Mouse (Mus musculus) neural tube, embryonic 11.5 days (tissue): ENCODE data around the gene Gprin3. TPM values are rescaled to one million over a fixed set of nuclear protein-coding genes. Genes with fewer than 3 reads are reported as not detected.

Experiments used
- ATAC-seq: fragments of 200-750 bp; cut with Nextera tagmentation; 2 replicates; pipeline ENCODE4 v1.8.0; 2017; ENCODE audit warnings: moderate number of reproducible peaks, mild to moderate bottlenecking, moderate TSS enrichment, moderate library complexity; ENCODE audit not compliant: insufficient read depth, low FRiP score, low TSS enrichment
- DNase-seq: peaks from one replicate; pipeline ENCODE4 v3.0.0-alpha.2; 2015; ENCODE audit warnings: low spot score
- H3K27ac ChIP-seq: fragments of 300-500 bp; sonication (generic); 2 replicates; pipeline ENCODE4 v1.5.1; 2014; ENCODE audit warnings: low read depth, mild to moderate bottlenecking, low read length
- H3K27me3 ChIP-seq: fragments of 300-500 bp; sonication (generic); 2 replicates; pipeline ENCODE4 v1.6.1; 2014; ENCODE audit warnings: mild to moderate bottlenecking, low read length, mixed read lengths; ENCODE audit not compliant: control insufficient read depth, insufficient read depth
- H3K36me3 ChIP-seq: fragments of 300-500 bp; sonication (generic); 2 replicates; pipeline ENCODE4 v1.6.1; 2014; ENCODE audit warnings: mild to moderate bottlenecking, low read length, moderate library complexity, mixed read lengths; ENCODE audit not compliant: control insufficient read depth, insufficient read depth
- H3K4me1 ChIP-seq: fragments of 300-500 bp; sonication (generic); 2 replicates; pipeline ENCODE4 v1.6.1; 2014; ENCODE audit warnings: low read length, mixed read lengths; ENCODE audit not compliant: control insufficient read depth, insufficient read depth
- H3K4me2 ChIP-seq: fragments of 300-500 bp; sonication (generic); 2 replicates; pipeline ENCODE4 v1.6.1; 2014; ENCODE audit warnings: low read depth, mild to moderate bottlenecking, moderate library complexity
- H3K4me3 ChIP-seq: fragments of 300-500 bp; sonication (generic); 2 replicates; pipeline ENCODE4 v1.5.1; 2014; ENCODE audit warnings: low read depth, low read length
- H3K9ac ChIP-seq: fragments of 300-500 bp; sonication (generic); 2 replicates; pipeline ENCODE4 v1.6.1; 2014; ENCODE audit warnings: mild to moderate bottlenecking, low read length
- H3K9me3 ChIP-seq: fragments of 300-500 bp; sonication (generic); 2 replicates; pipeline ENCODE4 v1.6.1; 2016; ENCODE audit warnings: low read length; ENCODE audit not compliant: control insufficient read depth
- WGBS: fragments of 180-500 bp; shearing (Covaris S2); extraction: QIAGEN DNeasy Blood & Tissue Kit; methylation state at CpG from one replicate; pipeline ENCODE4 v1.1.7; 2014; 5-methylcytosine and 5-hydroxymethylcytosine counted together
- polyA plus RNA-seq: library from polyadenylated mRNA; unstranded; fragments of >200 nt; fragmentation: Nextera tagmentation; extraction: Ambion mirVana; gene quantifications from 2 replicates; pipeline ENCODE4 v1.2.1, GENCODE M21; 2014

The Gprin3 gene
- polyA plus RNA-seq, 1 experiment from 2014 or later: 0.25 TPM

DNA sequence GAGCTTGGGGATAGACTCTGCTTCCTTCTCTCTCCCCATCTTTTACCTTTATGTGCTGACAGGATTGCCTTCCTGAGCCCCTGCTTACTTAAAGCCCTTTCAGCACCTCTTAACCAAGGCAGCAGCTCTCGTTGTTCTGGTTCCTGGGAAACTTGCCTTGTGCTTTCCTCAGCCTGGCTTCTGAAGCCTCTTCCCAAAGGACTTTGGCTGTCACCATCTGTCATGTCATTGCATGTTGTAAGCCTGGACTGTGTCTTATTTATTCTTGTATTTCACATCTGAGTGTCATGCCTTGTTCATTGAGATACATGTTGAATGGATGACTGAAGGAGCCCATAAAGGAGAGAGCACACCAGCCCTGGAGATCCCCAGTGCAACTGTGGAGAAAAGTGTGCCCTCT lies 2.3 kb downstream of the Gprin3 start:
- Histone ChIP-seq H3K4me2 (no peak overlapping the region), H3K27ac (no peak overlapping the region), H3K4me1 (no peaks in the 10 kb centered on the region), H3K27me3 (no peaks in the 10 kb centered on the region), H3K9ac (no peak overlapping the region), H3K4me3 (no peak overlapping the region), H3K36me3 (no peaks in the 10 kb centered on the region), H3K9me3 (no peaks in the 10 kb centered on the region)
- WGBS: 74% methylated on average over 1 of the region's 1 CpGs
- DNase-seq: no peak
- ATAC-seq: no peak

DNA sequence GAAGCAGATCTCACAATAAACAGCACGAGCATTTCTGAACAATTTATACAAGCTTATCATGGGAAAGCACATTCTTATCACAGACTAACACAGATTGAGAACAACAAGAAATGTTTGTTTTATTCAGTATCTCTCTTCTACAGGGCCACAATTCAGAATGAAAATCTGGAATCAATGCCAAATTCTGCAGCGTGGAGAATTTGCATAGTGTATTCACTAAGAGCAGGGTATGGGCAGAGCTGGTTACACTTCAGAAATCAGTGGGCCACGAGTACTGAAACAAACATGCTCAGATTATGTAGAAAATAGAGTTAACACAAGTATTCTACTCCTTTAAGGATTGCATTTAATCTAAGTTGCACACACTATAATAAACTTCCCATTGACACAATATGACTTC lies 6.8 kb downstream of the Gprin3 start:
- WGBS: 84% methylated on average over 3 of the region's 3 CpGs
- no peak for ATAC-seq
- H3K36me3 ChIP-seq: no peaks in the 10 kb centered on the region
- no peaks in the 10 kb centered on the region for H3K9me3 ChIP-seq
- H3K4me1 ChIP-seq: no peaks in the 10 kb centered on the region
- H3K4me3 ChIP-seq: no peak overlapping the region
- H3K4me2 ChIP-seq: no peak overlapping the region
- no peak overlapping the region for H3K27ac ChIP-seq
- no peak overlapping the region for H3K9ac ChIP-seq
- H3K27me3 ChIP-seq: no peaks in the 10 kb centered on the region
- DNase-seq: no peak

DNA sequence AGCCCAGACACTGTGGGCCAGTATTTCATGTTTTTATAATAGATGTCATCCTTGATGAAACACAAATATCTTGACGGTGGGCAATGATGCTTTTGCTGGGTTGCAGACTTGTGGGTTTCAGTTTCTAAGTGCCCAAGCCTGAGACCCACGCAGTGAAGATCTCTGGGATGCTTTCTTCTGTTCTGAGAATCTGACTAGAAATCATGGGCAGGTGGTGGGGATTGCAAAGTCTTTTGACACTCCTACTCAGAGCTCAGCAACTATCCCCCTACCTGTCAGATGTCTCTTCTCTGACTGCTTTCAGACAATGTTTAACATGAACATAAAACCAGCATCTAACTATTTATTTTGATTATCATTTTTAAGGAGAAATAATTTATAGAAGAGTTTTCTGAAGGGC lies 7.4 kb downstream of the Gprin3 start:
- no peak for DNase-seq
- H3K36me3 ChIP-seq: no peaks in the 10 kb centered on the region
- no peak overlapping the region for H3K4me3 ChIP-seq
- no peaks in the 10 kb centered on the region for H3K4me1 ChIP-seq
- WGBS: 81% methylated on average over 2 of the region's 2 CpGs
- H3K27ac ChIP-seq: no peak overlapping the region
- no peak for ATAC-seq
- no peak overlapping the region for H3K9ac ChIP-seq
- no peaks in the 10 kb centered on the region for H3K27me3 ChIP-seq
- no peak overlapping the region for H3K4me2 ChIP-seq
- H3K9me3 ChIP-seq: no peaks in the 10 kb centered on the region

DNA sequence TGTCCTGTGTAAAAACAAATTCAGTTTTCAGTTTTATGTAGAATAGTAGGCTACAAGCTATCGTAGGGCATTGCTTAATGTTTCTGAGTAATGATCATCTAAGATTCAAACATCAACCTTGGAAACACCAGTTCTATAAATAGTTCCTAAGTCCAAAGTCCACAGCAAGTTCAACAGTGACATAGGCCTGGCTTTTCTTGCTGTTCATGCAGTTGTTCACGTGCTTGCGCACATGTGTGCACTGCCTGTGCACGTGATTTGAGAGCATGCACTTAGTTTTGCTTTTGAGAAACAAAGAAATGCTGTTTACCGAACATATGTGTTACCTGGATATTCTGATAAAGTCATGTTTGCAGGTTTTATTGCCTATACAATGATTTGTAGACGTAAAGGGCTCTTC lies 11.3 kb downstream of the Gprin3 start:
- no peak overlapping the region for H3K27ac ChIP-seq
- no peak overlapping the region for H3K4me3 ChIP-seq
- ATAC-seq (no peak), DNase-seq (no peak)
- no peak overlapping the region for H3K4me2 ChIP-seq
- WGBS: 92% methylated on average over 6 of the region's 6 CpGs
- no peaks in the 10 kb centered on the region for H3K36me3 ChIP-seq
- no peaks in the 10 kb centered on the region for H3K27me3 ChIP-seq
- no peak overlapping the region for H3K9ac ChIP-seq
- H3K9me3 ChIP-seq: no peaks in the 10 kb centered on the region
- no peaks in the 10 kb centered on the region for H3K4me1 ChIP-seq

DNA sequence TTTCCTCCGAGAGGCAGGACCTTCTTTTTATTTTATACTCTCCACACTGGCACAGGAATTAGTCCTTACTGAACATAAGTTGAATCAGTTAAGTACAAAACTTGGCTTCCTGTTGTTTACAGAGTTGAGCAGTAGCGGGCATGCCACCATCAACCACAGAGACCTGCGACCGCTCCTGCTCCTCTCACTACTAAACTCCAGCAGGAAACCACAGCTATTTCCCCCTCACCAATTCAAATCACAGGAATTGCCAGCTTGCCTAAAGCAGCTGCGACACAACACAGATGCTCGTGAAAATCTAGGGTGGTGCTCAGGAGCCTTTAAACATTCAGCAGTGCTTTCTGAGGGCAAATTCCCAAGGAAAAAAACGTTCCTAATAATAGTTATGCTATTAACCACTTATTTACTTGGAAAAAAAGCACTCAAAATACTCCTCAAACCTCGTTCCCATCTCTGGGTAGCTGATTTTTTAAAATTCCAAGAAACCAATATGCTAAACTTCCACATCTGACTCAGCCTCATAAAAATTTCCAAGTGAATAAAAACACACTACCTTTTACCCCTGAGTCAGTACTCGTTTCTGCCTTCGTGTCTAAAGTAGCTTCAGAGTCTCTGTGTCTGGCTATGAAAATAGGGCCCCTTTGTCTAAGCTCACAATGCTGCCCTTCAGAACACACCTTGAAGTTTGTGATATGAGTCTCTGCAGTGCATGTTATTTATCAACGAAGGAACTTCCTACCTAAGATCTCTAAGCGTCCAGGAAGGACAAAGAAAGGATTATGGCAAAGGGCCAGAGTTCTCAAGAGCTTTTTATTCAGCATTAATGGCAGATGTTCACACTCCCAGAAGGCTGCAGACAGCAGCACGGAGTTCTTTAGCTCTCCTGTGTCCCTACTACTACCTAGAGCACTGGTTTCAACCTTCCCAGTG lies 13.4 kb downstream of the Gprin3 start:
- no peak overlapping the region for H3K9ac ChIP-seq
- H3K4me3 ChIP-seq: no peak overlapping the region
- H3K4me2 ChIP-seq: no peak overlapping the region
- H3K36me3 ChIP-seq: no peaks in the 10 kb centered on the region
- WGBS: 75% methylated on average over 13 of the region's 13 CpGs
- DNase-seq: no peak
- no peaks in the 10 kb centered on the region for H3K9me3 ChIP-seq
- H3K4me1 ChIP-seq: no peaks in the 10 kb centered on the region
- no peak overlapping the region for H3K27ac ChIP-seq
- no peak for ATAC-seq
- H3K27me3 ChIP-seq: no peaks in the 10 kb centered on the region

DNA sequence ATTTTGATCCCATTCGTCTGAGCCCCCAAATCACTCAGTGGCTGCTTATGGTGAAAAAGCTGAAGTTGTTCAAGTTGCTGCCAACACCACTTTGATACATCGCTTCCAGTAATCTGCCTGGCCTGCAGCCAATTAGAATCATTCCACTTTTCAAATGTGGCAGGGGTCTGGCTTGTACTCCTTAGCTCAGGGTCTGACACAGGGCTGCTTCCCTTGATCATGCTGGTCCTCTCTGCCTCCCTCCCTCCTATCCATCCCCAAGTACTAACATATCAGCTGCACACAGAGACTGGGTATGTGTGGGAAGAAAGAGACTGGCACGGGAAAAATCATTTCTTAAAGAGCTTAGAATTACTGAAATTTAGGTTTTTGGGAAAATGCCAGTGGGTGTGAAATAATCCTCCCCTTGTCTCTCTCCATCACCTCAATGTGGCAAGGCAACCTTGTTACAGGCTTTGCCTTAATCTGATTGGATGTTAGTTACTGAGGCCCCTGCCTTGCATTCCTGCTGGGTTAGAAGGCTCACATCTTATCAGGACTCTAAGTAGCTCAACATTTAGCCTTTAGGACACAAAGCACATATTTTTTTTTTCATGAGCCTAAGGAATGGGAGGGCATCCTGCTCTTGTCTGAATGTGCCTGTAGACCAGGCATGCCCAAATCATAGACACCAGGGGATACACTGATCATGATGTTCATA lies 16.9 kb downstream of the Gprin3 start:
- H3K4me1 ChIP-seq: no peaks in the 10 kb centered on the region
- 91% methylated on average over 3 of the region's 3 CpGs for WGBS
- H3K4me3 ChIP-seq: no peak overlapping the region
- H3K27ac ChIP-seq: no peak overlapping the region
- no peaks in the 10 kb centered on the region for H3K9me3 ChIP-seq
- H3K4me2 ChIP-seq: no peak overlapping the region
- ATAC-seq (no peak), DNase-seq (no peak)
- no peaks in the 10 kb centered on the region for H3K36me3 ChIP-seq
- H3K27me3 ChIP-seq: no peaks in the 10 kb centered on the region
- no peak overlapping the region for H3K9ac ChIP-seq

DNA sequence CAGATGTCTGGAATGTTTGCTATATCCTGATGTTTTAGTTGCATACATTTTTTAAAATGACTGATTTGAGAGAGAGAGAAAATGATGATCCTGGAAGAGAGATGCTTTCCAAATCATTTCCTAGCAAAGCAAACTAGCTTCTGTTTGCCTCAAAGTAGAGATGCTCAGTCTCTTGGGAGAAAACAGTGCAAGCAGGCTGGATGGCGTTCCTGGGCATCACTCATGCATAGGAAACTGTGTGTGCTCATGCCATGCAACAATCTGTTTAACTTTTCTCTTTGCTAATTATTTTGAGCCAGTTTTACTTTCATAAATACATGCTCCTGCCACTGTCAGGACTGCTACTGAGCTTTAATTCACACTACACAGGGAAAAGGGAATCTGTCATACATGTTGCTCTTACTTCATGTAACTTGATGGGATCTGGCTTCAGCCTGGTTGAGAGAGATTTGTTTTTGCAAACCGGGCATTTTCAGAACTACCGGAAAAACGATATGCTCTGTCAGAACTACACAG lies 18.6 kb downstream of the Gprin3 start:
- H3K9ac ChIP-seq: no peak overlapping the region
- no peak for DNase-seq
- H3K9me3 ChIP-seq: no peaks in the 10 kb centered on the region
- H3K4me3 ChIP-seq: no peak overlapping the region
- no peaks in the 10 kb centered on the region for H3K4me1 ChIP-seq
- no peak overlapping the region for H3K4me2 ChIP-seq
- no peak for ATAC-seq
- no peaks in the 10 kb centered on the region for H3K36me3 ChIP-seq
- H3K27me3 ChIP-seq: no peaks in the 10 kb centered on the region
- 86% methylated on average over 4 of the region's 4 CpGs for WGBS
- H3K27ac ChIP-seq: no peak overlapping the region

DNA sequence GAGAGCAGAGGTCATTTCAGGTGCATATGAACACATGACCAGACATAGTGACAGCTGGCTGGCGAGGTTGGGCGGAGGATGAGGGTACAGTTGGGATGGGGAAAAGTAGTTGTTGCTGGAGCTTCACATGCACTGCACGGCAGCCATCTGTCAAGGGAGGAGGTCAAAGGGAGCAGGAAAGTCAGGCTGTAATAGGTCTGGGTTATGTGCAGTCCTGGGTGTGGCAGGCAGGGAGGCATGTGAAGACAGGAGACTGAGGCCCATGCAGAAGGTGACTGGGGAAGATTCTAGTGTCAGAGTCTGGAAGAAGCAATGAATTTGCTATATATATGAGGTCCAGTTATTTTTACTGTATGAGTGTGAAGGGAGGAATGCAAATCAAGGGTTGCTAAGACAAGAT lies 35.9 kb downstream of the Gprin3 start:
- H3K9ac ChIP-seq: no peak overlapping the region
- 87% methylated on average over 3 of the region's 3 CpGs for WGBS
- DNase-seq (no peak), ATAC-seq (no peak)
- no peaks in the 10 kb centered on the region for H3K27me3 ChIP-seq
- H3K4me2 ChIP-seq: no peak overlapping the region
- no peaks in the 10 kb centered on the region for H3K4me1 ChIP-seq
- no peaks in the 10 kb centered on the region for H3K9me3 ChIP-seq
- no peaks in the 10 kb centered on the region for H3K36me3 ChIP-seq
- no peak overlapping the region for H3K4me3 ChIP-seq
- no peak overlapping the region for H3K27ac ChIP-seq

DNA sequence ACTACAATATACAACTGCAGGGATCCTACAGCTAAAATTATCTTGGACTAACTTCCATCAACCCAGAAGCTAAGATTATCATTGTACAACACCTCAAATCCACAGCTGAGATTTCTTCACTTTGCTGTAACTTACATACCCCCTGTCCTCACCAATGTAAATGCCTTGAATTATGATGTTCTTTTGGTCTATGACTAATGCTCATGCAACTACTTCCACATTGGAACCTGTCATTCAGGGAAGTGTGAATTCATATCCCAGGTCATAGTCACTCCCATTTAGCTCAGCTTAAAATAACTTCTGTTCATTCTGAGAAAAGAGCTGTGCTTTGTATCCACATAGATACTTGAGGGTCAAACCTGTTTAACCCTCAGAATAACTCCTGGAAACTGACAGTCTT lies 60.8 kb downstream of the Gprin3 start:
- no peak overlapping the region for H3K27ac ChIP-seq
- no peak overlapping the region for H3K9ac ChIP-seq
- H3K9me3 ChIP-seq: no peaks in the 10 kb centered on the region
- H3K27me3 ChIP-seq: no peaks in the 10 kb centered on the region
- DNase-seq (no peak), ATAC-seq (no peak)
- no peaks in the 10 kb centered on the region for H3K36me3 ChIP-seq
- H3K4me3 ChIP-seq: no peak overlapping the region
- no peak overlapping the region for H3K4me2 ChIP-seq
- H3K4me1 ChIP-seq: no peaks in the 10 kb centered on the region
